Mouse (Mus musculus): ENCODE data around the gene Fam198b. TPM values are rescaled to one million over a fixed set of nuclear protein-coding genes. Genes with fewer than 3 reads are reported as not detected.

Fam198b gene
- polyA plus RNA-seq, 1 experiment = 10.9 TPM

GRCm38 (mm10) chr3:79953164-79953759 lies 68.9 kb downstream of the Fam198b start:
- no peak for TF ChIP-seq EP300 (IDR thresholded peaks at IDR 0.05; ENCODE audit: insufficient read depth, low read depth, low read length)
- TF ChIP-seq POLR2A (IDR thresholded peaks at IDR 0.05; ENCODE audit: insufficient read depth, low read length) = no peak
- TF ChIP-seq CTCF (IDR thresholded peaks at IDR 0.05; ENCODE audit: low read depth, low read length) = no peak
- Histone ChIP-seq H3K4me3 (ENCODE audit: low read depth, low read length) (no peak overlapping the region), H3K27ac (ENCODE audit: insufficient read depth, low read length) (no peak overlapping the region), H3K9me3 (replicated peaks; ENCODE audit: control insufficient read depth, insufficient read depth, low read length, poor library complexity, severe bottlenecking) (no peaks in the 10 kb centered on the region), H3K9ac (ENCODE audit: low read depth, poor library complexity, severe bottlenecking) (no peak overlapping the region), H3K36me3 (ENCODE audit: control insufficient read depth, insufficient read depth, low read length, poor library complexity, severe bottlenecking) (no peaks in the 10 kb centered on the region), H3K4me1 (ENCODE audit: control insufficient read depth, insufficient read depth, low read length) (no peaks in the 10 kb centered on the region), H3K27me3 (ENCODE audit: control insufficient read depth, insufficient read depth, low read length, poor library complexity, severe bottlenecking) (no peaks in the 10 kb centered on the region)

GRCm38 (mm10) chr3:79955262-79955661 lies 70.9 kb downstream of the Fam198b start:
- Histone ChIP-seq H3K36me3 (ENCODE audit: control insufficient read depth, insufficient read depth, low read length, poor library complexity, severe bottlenecking) (no peaks in the 10 kb centered on the region), H3K27ac (ENCODE audit: insufficient read depth, low read length) (no peak overlapping the region), H3K9ac (ENCODE audit: low read depth, poor library complexity, severe bottlenecking) (no peak overlapping the region), H3K4me1 (ENCODE audit: control insufficient read depth, insufficient read depth, low read length) (no peaks in the 10 kb centered on the region), H3K27me3 (ENCODE audit: control insufficient read depth, insufficient read depth, low read length, poor library complexity, severe bottlenecking) (no peaks in the 10 kb centered on the region), H3K9me3 (replicated peaks; ENCODE audit: control insufficient read depth, insufficient read depth, low read length, poor library complexity, severe bottlenecking) (no peaks in the 10 kb centered on the region), H3K4me3 (ENCODE audit: low read depth, low read length) (no peak overlapping the region)
- TF ChIP-seq CTCF (IDR thresholded peaks at IDR 0.05; ENCODE audit: low read depth, low read length) = no peak
- no peak for TF ChIP-seq POLR2A (IDR thresholded peaks at IDR 0.05; ENCODE audit: insufficient read depth, low read length)
- no peak for TF ChIP-seq EP300 (IDR thresholded peaks at IDR 0.05; ENCODE audit: insufficient read depth, low read depth, low read length)

- no peak for TF ChIP-seq CTCF (IDR thresholded peaks at IDR 0.05; ENCODE audit: low read depth, low read length)
- TF ChIP-seq POLR2A (IDR thresholded peaks at IDR 0.05; ENCODE audit: insufficient read depth, low read length) = no peak
- TF ChIP-seq EP300 (IDR thresholded peaks at IDR 0.05; ENCODE audit: insufficient read depth, low read depth, low read length) = no peak
- H3K4me3 ChIP-seq (ENCODE audit: low read depth, low read length) = no peak overlapping the region
These were observed 72.5 kb downstream of the Fam198b start for GRCm38 (mm10) chr3:79956792-79957191.

GRCm38 (mm10) chr3:79957752-79958151 lies 73.4 kb downstream of the Fam198b start:
- Histone ChIP-seq H3K9ac (ENCODE audit: low read depth, poor library complexity, severe bottlenecking) (no peak overlapping the region), H3K27me3 (ENCODE audit: control insufficient read depth, insufficient read depth, low read length, poor library complexity, severe bottlenecking) (no peaks in the 10 kb centered on the region), H3K4me3 (ENCODE audit: low read depth, low read length) (no peak overlapping the region), H3K9me3 (replicated peaks; ENCODE audit: control insufficient read depth, insufficient read depth, low read length, poor library complexity, severe bottlenecking) (no peaks in the 10 kb centered on the region), H3K36me3 (ENCODE audit: control insufficient read depth, insufficient read depth, low read length, poor library complexity, severe bottlenecking) (no peaks in the 10 kb centered on the region), H3K27ac (ENCODE audit: insufficient read depth, low read length) (no peak overlapping the region), H3K4me1 (ENCODE audit: control insufficient read depth, insufficient read depth, low read length) (no peaks in the 10 kb centered on the region)
- TF ChIP-seq POLR2A (IDR thresholded peaks at IDR 0.05; ENCODE audit: insufficient read depth, low read length) (no peak), CTCF (IDR thresholded peaks at IDR 0.05; ENCODE audit: low read depth, low read length) (no peak), EP300 (IDR thresholded peaks at IDR 0.05; ENCODE audit: insufficient read depth, low read depth, low read length) (no peak)

More at GRCm38 (mm10) chr3:79956792-79957191, 72.5 kb downstream of the Fam198b start:
- H3K36me3 ChIP-seq (ENCODE audit: control insufficient read depth, insufficient read depth, low read length, poor library complexity, severe bottlenecking) = no peaks in the 10 kb centered on the region
- H3K9ac ChIP-seq (ENCODE audit: low read depth, poor library complexity, severe bottlenecking) = no peak overlapping the region
- no peak overlapping the region for H3K27ac ChIP-seq (ENCODE audit: insufficient read depth, low read length)
- no peaks in the 10 kb centered on the region for H3K9me3 ChIP-seq (replicated peaks; ENCODE audit: control insufficient read depth, insufficient read depth, low read length, poor library complexity, severe bottlenecking)
- no peaks in the 10 kb centered on the region for H3K4me1 ChIP-seq (ENCODE audit: control insufficient read depth, insufficient read depth, low read length)
- no peaks in the 10 kb centered on the region for H3K27me3 ChIP-seq (ENCODE audit: control insufficient read depth, insufficient read depth, low read length, poor library complexity, severe bottlenecking)

- Histone ChIP-seq H3K4me3 (ENCODE audit: low read depth, low read length) (no peak overlapping the region), H3K4me1 (ENCODE audit: control insufficient read depth, insufficient read depth, low read length) (no peaks in the 10 kb centered on the region), H3K27me3 (ENCODE audit: control insufficient read depth, insufficient read depth, low read length, poor library complexity, severe bottlenecking) (no peaks in the 10 kb centered on the region; the same call in 1 of the 2 replicates), H3K9me3 (replicated peaks; ENCODE audit: control insufficient read depth, insufficient read depth, low read length, poor library complexity, severe bottlenecking) (no peaks in the 10 kb centered on the region), H3K36me3 (ENCODE audit: control insufficient read depth, insufficient read depth, low read length, poor library complexity, severe bottlenecking) (no peaks in the 10 kb centered on the region), H3K27ac (ENCODE audit: insufficient read depth, low read length) (no peak overlapping the region), H3K9ac (ENCODE audit: low read depth, poor library complexity, severe bottlenecking) (no peak overlapping the region)
- TF ChIP-seq POLR2A (IDR thresholded peaks at IDR 0.05; ENCODE audit: insufficient read depth, low read length) (no peak), CTCF (IDR thresholded peaks at IDR 0.05; ENCODE audit: low read depth, low read length) (no peak), EP300 (IDR thresholded peaks at IDR 0.05; ENCODE audit: insufficient read depth, low read depth, low read length) (no peak)
These were observed 82.4 kb downstream of the Fam198b start for GRCm38 (mm10) chr3:79966709-79967108.

- Histone ChIP-seq H3K4me1 (ENCODE audit: control insufficient read depth, insufficient read depth, low read length) (no peaks in the 10 kb centered on the region), H3K9ac (ENCODE audit: low read depth, poor library complexity, severe bottlenecking) (no peak overlapping the region), H3K27ac (ENCODE audit: insufficient read depth, low read length) (no peak overlapping the region), H3K27me3 (ENCODE audit: control insufficient read depth, insufficient read depth, low read length, poor library complexity, severe bottlenecking) (no peaks in the 10 kb centered on the region; the same call in 1 of the 2 replicates), H3K36me3 (ENCODE audit: control insufficient read depth, insufficient read depth, low read length, poor library complexity, severe bottlenecking) (no peaks in the 10 kb centered on the region), H3K9me3 (replicated peaks; ENCODE audit: control insufficient read depth, insufficient read depth, low read length, poor library complexity, severe bottlenecking) (no peaks in the 10 kb centered on the region), H3K4me3 (ENCODE audit: low read depth, low read length) (no peak overlapping the region)
- TF ChIP-seq POLR2A (IDR thresholded peaks at IDR 0.05; ENCODE audit: insufficient read depth, low read length) = no peak
- TF ChIP-seq EP300 (IDR thresholded peaks at IDR 0.05; ENCODE audit: insufficient read depth, low read depth, low read length) = no peak
- no peak for TF ChIP-seq CTCF (IDR thresholded peaks at IDR 0.05; ENCODE audit: low read depth, low read length)
These were observed 83.0 kb downstream of the Fam198b start for GRCm38 (mm10) chr3:79967346-79967745.
